Mouse (Mus musculus) spleen, adult 12 weeks (tissue): ENCODE results near the gene Fgf18.

ENCODE experiments used
- DNase-seq: peaks from one replicate; pipeline ENCODE4 v3.0.0; 2022; ENCODE audit warnings: low spot score

Fgf18 gene

DNA sequence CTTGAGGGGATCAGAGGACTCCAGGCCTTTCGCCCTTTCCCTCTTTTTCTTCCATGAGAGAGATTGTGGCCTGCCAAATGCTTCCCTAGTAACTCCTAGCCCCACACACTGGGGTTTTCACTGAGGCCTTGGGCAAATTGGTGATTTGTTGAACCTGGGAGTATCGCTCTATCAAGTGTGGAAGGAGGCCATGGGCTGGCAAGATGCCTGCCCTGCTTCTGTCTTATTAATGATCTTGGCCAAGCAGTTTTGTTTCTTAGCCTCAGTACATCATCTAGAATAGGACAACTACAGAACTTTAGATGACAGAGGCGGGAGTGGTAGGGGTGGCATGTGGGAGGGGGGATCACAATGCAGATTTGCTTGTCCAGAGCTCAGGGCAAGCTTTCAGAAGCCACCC is 31.4 kb downstream of the Fgf18 start:
- no peak for DNase-seq

DNA sequence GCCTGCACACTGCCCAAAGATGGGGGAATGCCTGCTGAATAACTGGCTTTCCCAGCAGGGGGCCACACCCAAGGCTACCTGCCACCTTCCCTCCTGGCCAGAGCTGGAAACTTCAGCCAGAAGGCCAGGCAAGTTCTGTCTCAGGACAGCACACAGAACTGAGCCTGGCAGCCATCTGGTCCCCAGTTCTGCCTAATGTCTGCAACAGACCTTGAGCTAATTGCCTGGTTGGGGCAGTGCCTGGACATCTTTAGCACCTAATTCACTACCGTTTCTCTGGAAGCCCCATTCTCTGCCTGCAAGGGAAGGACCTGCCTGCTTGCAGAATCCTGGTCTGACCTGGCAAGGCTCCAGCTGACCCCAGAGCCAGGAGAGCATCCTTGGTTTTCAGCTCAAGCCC is 34.8 kb downstream of the Fgf18 start:
- no peak for DNase-seq

DNA sequence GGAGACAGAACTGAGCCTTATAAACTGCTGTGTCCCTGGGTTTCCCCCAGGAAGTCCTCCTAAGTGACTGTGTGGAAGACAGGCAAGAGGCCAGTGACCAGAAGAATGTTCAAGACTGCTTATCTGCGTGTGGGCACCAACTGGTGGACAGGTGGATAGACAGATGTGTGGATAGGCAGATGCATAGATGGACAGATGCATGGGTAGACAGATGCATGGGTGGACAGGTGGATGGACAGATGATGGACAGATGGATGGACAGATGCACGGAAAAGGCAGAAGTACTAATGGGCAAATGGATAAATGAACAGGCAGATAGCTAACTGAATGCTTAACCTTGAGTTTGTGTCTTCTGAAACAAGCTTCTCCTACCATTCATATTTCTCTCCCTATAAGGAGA is 37.1 kb downstream of the Fgf18 start:
- DNase-seq: no peak

DNA sequence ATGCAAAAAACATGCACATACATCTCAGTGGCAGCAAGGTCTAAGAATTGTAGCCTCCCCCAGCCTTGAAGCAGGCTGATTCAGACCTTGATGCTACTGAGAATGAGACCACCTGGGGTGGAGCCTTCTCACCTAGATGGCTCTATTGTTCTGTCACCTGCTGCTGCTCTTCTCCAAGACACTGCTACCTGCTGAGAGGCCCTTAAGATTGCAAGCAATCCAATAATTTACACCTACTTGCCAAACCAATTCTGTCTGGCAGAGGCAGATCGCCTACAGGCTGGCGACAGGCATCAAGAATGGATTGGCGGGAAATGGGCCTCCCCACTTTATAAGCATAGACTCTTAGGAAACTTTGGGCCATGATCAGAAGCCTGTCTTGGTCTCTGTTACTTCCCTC is 39.7 kb downstream of the Fgf18 start:
- DNase-seq: no peak

DNA sequence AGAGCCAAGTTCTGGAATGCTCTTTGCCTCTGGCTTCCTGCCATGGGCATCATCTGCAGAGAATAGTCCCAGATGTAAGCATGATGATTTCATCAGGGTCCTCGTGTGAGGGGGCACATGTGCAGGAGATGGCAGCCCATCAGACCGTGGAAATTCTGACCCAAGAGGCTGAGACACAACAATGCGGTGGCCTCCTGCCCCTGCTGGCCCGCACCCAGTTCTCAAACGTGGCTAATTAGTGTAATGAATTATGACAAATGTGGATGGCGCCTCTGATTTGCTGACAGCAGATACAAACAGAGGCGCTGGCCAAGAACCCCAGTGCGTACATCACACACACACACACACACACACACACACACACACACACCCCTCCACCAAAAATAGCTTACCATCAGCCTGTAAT is 42.3 kb downstream of the Fgf18 start:
- no peak for DNase-seq

DNA sequence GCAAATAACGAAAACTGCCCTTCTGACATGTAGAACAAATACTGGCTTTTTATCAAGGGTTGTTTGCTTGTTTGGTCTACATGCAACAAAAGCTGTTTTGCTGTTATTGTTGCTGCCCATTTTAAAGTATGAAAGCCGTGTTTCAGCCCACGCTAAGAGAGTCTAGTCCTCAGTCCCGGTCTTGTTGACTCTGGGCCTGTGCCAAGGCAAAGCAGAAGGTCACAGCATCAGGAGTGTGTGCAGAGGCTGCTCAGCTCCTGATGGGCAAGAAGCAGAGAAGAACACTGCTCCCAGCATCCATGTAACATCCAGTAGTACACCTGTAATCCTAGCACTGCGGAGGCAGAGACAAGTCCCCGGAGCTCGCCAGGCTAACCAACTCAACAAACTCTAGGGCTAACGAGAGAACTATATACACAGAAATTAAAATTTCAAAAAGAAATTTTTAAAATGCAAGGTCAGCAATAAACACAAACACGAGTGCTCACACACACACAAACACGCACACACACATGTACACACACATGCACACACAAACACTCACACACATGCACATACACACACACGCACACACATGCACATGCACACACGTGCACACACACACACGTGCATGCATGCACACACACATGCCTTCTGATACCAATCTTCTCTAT is 43.8 kb downstream of the Fgf18 start:
- no peak for DNase-seq

DNA sequence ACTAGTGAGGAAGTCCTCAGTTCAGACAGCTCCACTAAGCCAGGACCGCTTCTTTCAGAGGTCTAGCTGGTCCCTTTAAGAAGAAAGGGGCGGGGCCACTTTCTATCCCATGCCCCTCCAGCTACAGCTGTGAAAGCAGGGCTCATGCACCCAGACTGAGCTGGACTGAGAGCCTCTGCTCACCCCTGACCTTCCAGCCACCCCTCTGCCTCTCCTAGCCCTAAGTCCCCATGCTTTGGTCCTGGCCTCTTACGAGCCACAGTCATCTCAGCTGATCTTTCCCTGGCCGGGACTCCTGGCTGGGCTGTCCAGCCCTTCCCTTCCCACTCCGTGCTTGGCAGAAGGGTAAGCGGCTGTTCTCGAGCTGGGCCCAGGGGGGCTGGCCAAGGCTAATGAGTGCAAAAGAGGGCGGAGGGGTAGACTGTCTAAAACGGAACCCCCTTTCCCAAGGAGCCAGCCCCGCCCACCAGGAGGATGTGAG is 47.1 kb downstream of the Fgf18 start:
- no peak for DNase-seq

DNA sequence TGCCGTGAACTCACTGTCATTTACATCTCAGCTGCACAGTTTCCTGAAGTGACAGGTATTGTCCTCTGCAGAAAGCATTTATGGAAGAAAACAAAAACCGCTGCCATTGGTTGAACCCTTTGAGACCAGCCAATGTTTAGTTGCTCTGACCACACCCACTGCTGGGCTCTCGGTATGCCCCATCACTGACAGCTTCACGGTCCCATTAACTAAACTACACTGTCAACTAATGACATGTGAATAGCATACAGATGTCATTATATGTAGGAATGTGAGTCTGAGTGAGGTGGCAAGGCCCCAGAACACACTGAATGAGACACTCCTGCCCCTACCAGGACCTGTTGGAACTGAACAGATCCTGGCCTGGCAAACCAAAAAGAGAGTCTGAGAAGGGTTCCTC is 47.8 kb downstream of the Fgf18 start:
- DNase-seq: no peak

DNA sequence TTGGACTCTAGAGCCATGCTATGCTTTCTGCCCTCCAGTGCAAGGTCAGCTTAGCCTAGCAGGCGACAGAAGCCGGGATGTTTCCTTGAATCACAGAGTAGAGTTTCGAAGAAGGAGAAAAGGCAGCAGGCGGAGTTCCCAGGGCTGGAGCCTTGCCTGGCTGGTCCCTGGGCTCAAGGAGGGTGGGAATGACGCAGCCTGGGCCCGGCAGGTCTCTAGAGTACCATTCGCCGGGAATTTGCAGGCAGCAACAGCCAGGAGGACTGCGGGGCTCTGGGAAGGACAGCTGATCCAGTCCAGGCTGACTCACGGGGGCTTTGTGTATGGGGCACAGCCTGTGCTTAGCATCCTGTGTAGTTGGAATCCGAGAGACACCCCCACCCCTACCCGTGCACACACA is 48.8 kb downstream of the Fgf18 start:
- no peak for DNase-seq

DNA sequence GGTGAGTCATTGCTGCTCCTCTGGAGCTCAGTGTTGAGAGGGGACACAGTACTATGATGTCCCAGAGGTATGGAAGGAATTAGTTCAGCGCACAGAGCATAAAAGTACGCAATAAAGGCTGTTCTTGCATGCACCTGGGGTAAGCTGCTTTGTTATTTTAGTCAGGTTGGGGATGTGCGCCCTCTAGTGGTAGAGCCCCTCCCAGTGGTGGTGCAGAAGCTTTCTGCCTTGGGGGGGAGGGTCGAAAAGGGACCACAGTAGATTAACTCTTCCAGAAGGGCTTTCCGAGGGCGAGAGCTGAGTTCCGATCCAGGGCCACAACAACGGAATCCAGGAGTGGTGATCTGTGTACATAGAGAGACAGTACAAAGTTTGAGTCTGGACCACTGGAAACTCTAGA is 49.3 kb downstream of the Fgf18 start:
- no peak for DNase-seq

DNA sequence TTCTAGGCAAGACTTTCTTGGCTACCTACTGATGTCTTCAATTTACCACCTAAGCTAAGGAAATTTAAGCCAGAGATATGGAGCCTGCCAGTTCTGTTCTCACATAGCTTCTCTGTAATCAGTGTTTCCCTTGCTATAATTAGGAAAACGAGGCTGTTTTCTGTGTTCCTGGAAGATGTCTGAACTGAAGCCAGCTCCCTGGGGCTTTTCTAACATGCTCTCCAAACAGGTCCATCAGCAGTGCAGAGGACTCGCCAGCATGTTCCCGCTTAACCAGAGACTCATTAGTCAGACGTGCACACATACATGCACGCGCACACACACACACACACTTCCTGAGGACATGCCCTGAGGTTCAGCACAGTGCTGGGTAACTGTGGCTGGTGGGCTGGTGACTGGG is 57.3 kb downstream of the Fgf18 start:
- no peak for DNase-seq

DNA sequence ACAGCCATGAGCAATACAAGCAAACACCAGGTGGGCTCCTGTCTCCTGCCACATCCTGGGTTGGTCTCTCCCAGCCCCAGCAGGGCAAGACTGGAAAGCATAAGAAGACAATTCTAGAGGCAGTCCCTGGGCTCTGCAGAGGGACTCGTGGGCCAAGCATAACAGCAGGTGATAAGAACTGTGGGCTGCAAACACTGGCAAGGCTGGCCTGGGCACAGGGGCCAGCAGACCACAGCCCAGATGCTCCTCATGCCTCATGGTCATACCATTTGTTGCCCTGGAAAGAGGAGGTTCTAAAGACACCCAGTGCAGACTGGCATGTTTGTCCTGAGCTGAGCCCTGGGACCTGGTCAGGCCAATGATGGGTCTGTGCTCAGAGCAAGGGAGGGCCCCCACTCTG is 59.0 kb downstream of the Fgf18 start:
- DNase-seq: no peak

DNA sequence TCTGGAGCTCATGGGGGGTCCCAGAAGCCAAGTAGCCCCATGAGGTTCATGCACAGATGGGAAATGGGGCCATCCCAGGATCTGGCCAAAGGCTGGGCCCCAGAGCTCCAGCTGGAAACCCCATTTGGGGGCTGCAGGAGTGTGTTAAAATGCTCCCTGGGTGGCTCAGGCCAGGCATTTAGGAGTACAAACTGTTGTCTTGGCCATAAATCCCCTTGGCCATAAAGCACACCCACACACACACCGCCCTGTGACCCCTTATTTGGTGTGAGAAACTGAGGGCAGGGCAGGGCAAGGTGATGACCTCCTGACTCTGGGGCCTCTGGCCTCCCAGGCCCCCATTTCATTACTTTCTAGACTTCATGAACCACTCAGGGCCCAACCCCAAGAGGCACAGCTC is 61.2 kb downstream of the Fgf18 start:
- no peak for DNase-seq

DNA sequence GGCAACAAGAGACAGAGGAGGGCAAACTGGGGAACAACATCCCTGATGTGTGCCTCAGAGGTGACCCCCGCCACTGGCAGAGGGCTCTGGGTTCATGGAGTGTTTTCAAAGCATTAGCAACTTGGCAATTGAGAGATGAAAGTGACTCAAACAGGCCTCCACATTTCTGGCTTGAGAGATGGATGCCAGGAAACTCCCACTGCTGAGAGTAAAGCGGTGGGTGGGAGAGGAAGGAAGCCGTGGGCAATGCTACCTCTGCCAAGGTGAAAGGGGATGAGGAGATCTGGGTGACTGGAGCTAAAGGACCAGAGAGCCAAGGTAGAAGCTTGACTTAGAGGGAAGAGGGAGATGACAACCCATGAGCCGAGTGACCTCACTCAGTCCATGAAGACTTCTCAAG is 61.7 kb downstream of the Fgf18 start:
- no peak for DNase-seq

DNA sequence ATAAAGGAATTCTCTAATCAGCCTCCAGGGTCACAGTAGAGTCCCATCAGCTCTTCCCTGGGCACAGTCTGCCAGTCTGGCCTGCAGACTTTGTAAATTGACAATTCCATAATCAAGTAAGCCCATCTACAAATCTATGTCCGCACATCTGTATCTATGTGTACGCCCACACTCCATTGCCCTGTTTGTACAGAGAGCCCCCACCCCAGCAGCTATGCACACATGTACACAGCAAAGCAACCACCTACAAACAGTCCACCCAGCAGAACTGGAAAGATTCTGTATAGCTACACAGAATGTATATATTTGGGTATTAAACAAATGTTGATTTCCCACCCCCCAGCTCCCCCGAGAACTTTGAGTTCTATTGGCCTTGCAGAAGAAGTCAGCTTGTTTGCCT is 62.1 kb downstream of the Fgf18 start:
- DNase-seq: no peak

DNA sequence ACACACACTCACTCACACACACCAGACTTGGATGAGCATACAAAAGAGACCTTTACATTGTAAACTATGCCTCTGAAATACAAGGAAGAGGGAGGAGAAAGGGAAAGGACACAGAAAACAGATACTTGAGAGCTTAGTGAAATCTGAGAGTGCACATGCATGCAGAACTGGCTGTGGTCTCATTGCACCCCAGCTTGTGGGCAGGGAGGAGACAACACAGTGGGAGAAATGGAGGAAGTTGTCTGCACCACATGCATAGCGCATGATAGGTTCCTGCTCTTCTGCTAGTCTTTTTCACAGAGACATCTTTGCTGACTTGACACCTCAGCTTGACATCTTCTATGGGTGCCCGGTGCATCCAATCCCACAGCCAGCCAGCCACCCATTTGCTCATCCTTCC is 63.2 kb downstream of the Fgf18 start:
- DNase-seq: no peak

DNA sequence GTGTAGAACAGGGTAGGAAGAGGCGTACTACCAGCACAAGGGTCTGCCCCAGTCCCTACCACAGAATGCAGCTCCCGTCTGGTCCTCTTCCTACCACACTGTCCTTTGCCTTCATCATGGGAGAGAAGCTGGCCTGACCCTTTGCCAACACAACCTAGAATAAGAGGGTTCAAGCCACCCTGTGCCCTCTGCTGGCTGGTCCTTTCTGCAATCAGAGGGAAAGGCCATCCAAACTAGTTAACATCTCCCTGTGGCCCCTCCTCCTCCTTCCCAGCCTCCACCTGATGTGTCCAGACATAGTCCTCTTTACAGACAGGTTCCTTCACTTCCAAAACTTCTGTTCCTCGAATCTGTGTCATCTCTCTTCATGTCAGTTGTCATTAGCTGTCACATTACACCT is 66.0 kb downstream of the Fgf18 start:
- DNase-seq: no peak

DNA sequence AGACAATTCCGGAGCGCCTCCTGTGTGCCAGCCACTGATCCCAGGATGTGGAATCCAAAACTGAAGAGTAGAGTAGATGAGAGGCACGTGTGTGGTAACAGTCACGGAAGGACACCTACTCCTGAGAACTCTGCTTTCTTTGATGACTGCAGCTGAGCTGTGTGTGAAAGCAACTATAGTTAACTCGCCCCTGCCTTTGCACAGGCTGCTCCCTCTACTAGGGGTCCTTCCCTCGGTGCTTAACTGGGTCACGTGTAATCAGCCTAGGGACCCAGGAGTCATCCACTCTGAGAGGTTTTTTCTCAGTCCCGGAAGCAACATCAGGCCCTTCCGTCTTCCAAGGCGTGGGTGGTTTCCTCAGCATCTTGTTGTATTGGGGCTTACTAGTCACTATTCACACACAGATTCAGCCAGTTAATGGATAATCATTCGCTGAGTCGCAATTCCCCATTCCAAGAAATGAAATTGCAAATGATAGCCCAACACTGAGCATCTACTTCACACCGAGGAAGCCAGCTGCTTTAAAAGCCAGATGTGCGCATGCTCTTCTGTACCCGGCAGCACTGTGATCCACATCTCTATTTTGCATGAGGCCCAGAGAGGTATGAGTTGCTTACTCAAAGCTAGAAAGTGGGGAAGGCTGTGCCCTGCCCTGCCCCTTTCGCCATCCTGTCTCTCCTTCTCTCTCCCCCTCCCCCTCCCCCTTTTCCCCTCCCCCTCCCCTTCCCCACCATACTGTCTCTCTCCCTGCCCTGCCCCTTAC is 67.0 kb downstream of the Fgf18 start:
- DNase-seq: no peak

DNA sequence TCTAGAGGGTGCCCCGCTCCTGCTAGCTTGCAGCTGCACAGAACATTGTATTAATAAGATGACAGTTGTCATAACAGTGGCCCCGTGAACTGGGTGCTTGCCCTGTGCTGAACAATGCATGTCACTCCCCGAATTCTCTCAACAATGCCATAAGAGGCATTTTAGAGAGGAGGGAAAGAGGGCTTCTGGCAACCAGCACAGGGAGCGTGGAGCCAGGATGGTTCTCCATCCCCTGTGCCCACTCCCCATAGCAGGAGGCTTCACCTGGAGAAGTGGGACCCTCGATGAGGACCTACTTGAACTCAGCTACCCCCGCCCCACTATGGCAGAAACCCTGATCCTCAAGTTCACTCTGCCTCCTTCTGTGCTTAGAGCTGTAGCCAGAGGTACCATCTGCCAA is 67.8 kb downstream of the Fgf18 start:
- DNase-seq: no peak

DNA sequence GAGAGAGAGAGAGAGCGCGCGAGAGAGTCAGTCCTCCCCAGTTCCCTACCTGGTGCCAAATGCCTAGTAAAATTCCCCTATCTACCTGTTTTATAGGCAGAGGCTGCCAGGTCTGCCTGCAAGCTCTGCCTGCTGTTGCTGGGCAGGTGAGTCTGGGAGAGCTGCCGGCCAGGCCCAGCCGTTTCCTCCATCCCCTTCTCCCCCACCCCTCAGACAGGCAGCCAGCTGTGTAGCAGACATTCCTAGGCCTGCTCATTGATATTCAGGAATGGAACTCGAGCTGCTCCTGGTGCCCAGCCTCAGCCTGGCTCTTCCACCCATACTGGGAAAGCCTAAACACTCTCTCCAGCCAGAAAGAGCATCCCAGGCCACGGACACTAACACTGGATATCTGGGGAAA is 69.2 kb downstream of the Fgf18 start:
- DNase-seq: no peak

DNA sequence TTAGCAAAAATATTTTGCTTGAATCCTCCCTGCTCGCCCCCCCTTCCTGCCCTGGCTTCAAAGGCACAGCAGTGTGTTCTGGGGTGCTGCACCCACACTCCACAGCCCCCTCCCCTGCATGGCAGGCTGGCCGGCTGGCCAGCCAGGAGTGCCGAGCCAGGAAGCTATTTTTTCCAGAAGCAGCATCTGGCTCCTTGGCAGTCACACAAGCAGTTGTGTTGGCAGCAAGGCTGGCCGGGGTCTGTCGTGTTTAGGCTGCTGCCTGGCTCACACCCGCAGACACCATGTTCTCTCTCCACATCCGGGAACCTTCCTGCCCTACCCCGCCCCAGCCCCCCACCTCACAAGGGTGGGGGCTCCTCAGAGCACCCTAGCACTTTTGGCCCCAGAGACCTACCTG is 71.9 kb downstream of the Fgf18 start:
- no peak for DNase-seq

DNA sequence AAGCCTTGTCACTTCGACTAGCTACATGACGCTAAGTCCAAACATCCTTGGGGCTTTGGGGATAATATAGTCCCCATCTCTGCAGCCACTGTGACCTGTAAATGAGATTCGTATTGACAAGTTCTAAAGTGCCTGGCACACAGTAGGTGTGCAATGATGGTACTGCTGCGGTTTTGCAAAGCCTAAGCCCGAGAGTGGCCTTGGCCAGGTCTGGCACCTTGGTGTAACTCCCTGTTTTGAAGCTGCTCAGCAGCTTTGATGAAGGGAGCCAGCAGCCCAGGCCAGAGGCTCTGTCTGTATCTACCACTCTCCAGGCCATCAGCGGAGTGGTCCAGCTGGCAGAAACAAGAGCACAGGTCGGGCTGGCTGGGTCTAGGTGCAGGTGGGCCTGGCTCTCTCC is 72.7 kb downstream of the Fgf18 start:
- DNase-seq: no peak

DNA sequence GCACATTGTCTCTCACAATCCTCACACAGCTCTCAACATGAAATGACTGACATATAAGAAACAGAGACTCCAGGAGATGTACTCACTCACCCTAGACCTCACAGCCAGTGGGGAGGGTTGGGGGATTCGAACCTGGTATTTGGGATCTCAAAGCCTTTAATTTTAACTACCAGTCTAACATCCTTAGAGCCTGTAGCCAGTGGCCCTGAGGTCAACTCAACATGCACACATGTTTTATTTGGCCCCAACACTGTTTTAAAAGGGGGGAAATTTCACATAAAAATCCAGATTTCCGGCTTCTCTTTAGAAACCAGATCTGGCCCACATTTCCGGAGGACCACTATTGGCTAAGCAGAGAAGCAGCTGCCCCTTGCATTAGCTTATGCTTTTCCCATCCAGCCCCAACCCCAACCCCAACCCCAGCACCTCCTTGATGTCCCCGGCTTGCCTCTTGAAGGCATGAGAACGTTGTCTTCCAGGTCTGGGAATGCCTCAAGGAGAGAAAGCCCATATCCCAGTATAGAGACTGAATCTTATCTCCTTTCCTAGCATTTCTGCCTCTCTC is 75.8 kb downstream of the Fgf18 start:
- DNase-seq: no peak

DNA sequence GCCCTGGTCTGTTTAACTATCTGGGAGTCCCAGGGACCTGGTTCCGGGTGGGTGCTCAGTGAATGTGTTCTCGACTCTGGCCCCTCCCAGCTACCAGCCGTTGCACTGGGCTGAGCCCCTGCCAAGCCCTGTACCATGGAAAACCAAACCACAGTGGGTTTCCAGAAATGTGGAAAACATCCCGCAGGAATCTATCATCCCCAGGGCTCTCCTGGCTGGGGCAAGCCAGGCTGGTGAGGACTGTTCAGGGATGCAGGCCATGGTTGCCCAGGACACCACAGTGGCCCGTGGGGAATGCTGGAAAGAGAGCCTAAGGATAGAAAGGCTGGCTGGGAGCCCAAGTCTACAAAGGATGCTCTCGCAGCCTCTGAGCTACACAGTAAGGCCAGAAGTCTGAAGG is 76.7 kb downstream of the Fgf18 start:
- no peak for DNase-seq
